Mouse (Mus musculus) liver, adult 10 weeks (tissue): ENCODE measurements around the gene Pcp4l1. TPM values are rescaled to one million over a fixed set of nuclear protein-coding genes. Genes with fewer than 3 reads are reported as not detected.

ENCODE experiments used
- polyA plus RNA-seq: library from polyadenylated mRNA; stranded (reverse); fragments of 350-450 nt; fragmentation: Illumina TruSeq; extraction: RNeasy Lipid Tissue Mini Kit (QIAGEN cat#74804); gene quantifications from one replicate; pipeline ENCODE4 v1.2.3, GENCODE M21; 2014; ENCODE audit warnings: low read depth, low replicate concordance

The Pcp4l1 gene
- 14.7 TPM for polyA plus RNA-seq

GRCm38 (mm10) chr1:171195887-171196397 lies at the start of gene Pcp4l1:
TSS of gene Pcp4l1 (minus strand) at chr1:171196268.

GRCm38 (mm10) chr1:171234126-171234525 lies 38.1 kb upstream of the Pcp4l1 start, which contains the start of gene Fcer1g:
TSS of gene Fcer1g (minus strand) at chr1:171234365.

GRCm38 (mm10) chr1:171224857-171225256 lies 28.8 kb upstream of the Pcp4l1 start, which contains the start of gene Apoa2:
TSS of gene Apoa2 (plus strand) at chr1:171225054.

GRCm38 (mm10) chr1:171222238-171223155 lies 26.4 kb upstream of the Pcp4l1 start, which contains the start of gene Tomm40l:
TSS of gene Tomm40l (minus strand) at chr1:171222514.

GRCm38 (mm10) chr1:171213801-171214496 lies 17.9 kb upstream of the Pcp4l1 start, which contains the start of gene Nr1i3:
TSS of gene Nr1i3 (plus strand) at chr1:171213970.

GRCm38 (mm10) chr1:171149974-171150760 lies 45.9 kb downstream of the Pcp4l1 start, which contains the start of the genes Sdhc and Mpz:
TSS of gene Sdhc (minus strand) at chr1:171150603.
TSS of gene Mpz (plus strand) at chr1:171150711.

Other genes with a start within 250 kb of the Pcp4l1 start
- 106 TPM for gene Fcgr2b, start 219.7 kb downstream of the Pcp4l1 start, polyA plus RNA-seq
- 6.3 TPM for gene Fcgr4, start 177.3 kb downstream of the Pcp4l1 start, polyA plus RNA-seq
- 5.2 TPM for gene Fcgr3, start 131.3 kb downstream of the Pcp4l1 start, polyA plus RNA-seq
- gene Cfap126, start 82.3 kb downstream of the Pcp4l1 start, polyA plus RNA-seq = 1.9 TPM
- gene Sdhc, start 45.7 kb downstream of the Pcp4l1 start, polyA plus RNA-seq = 115 TPM
- gene Mpz, start 45.6 kb downstream of the Pcp4l1 start, polyA plus RNA-seq = not detected
- gene Nr1i3, start 17.7 kb upstream of the Pcp4l1 start, polyA plus RNA-seq = 117 TPM
- gene Tomm40l, start 26.2 kb upstream of the Pcp4l1 start, polyA plus RNA-seq = 1.2 TPM
- 7,804 TPM for gene Apoa2, start 28.8 kb upstream of the Pcp4l1 start, polyA plus RNA-seq
- 20.2 TPM for gene Fcer1g, start 38.1 kb upstream of the Pcp4l1 start, polyA plus RNA-seq
- gene Adamts4, start 54.2 kb upstream of the Pcp4l1 start, polyA plus RNA-seq = not detected
- 74.6 TPM for gene Ndufs2, start 55.1 kb upstream of the Pcp4l1 start, polyA plus RNA-seq
- gene B4galt3, start 74.1 kb upstream of the Pcp4l1 start, polyA plus RNA-seq = 3.7 TPM
- 6.1 TPM for gene Ppox, start 84.9 kb upstream of the Pcp4l1 start, polyA plus RNA-seq
- 10.9 TPM for gene Usp21, start 91.7 kb upstream of the Pcp4l1 start, polyA plus RNA-seq
- gene Ufc1, start 98.8 kb upstream of the Pcp4l1 start, polyA plus RNA-seq = 85.2 TPM
- gene Dedd, start 132.9 kb upstream of the Pcp4l1 start, polyA plus RNA-seq = 7.6 TPM
- 61.0 TPM for gene Nit1, start 149.4 kb upstream of the Pcp4l1 start, polyA plus RNA-seq
- gene Pfdn2, start 149.4 kb upstream of the Pcp4l1 start, polyA plus RNA-seq = 29.2 TPM
- not detected for gene Klhdc9, start 164.5 kb upstream of the Pcp4l1 start, polyA plus RNA-seq
- not detected for gene Nectin4, start 173.8 kb upstream of the Pcp4l1 start, polyA plus RNA-seq
- 1.6 TPM for gene Arhgap30, start 192.7 kb upstream of the Pcp4l1 start, polyA plus RNA-seq
- gene Usf1, start 215.0 kb upstream of the Pcp4l1 start, polyA plus RNA-seq = 2.3 TPM
- gene Tstd1, start 222.6 kb upstream of the Pcp4l1 start, polyA plus RNA-seq = 10.0 TPM
- 33.1 TPM for gene F11r, start 241.3 kb upstream of the Pcp4l1 start, polyA plus RNA-seq